Mouse (Mus musculus): ENCODE results near the gene Tcl1.
"Not testable (repeated sequence)": the region's sequence is repeated elsewhere in the genome, so short reads cannot be mapped to it uniquely, and the experiment has no call there.

Gene Tcl1

GRCm38 (mm10) chr12:105222601-105223319 lies at the start of gene Tcl1:
Gene Tcl1, minus strand, starts transcription at chr12:105222793.
- no peak for DNase-seq (ENCODE audit: low spot score in 2 of 2)

GRCm38 (mm10) chr12:105271016-105271965 lies 48.7 kb upstream of the Tcl1 start:
- DNase-seq (ENCODE audit: low spot score in 2 of 2), result no peak

- no peak for DNase-seq (ENCODE audit: low spot score in 2 of 2)
Observed at GRCm38 (mm10) chr12:105267076-105267475, 44.5 kb upstream of the Tcl1 start.

- DNase-seq (ENCODE audit: low spot score in 2 of 2), result no peak
Observed at GRCm38 (mm10) chr12:105266096-105266495, 43.5 kb upstream of the Tcl1 start.

GRCm38 (mm10) chr12:105259221-105259620 lies 36.6 kb upstream of the Tcl1 start:
- no peak for DNase-seq (ENCODE audit: low spot score in 2 of 2)

GRCm38 (mm10) chr12:105258787-105259186 lies 36.2 kb upstream of the Tcl1 start:
- no peak for DNase-seq (ENCODE audit: low spot score in 2 of 2)

- no peak for DNase-seq (ENCODE audit: low spot score in 2 of 2)
Observed at GRCm38 (mm10) chr12:105253796-105254195, 31.2 kb upstream of the Tcl1 start.

GRCm38 (mm10) chr12:105248763-105249233 lies 26.2 kb upstream of the Tcl1 start:
- no peak for DNase-seq (ENCODE audit: low spot score in 2 of 2)

GRCm38 (mm10) chr12:105239060-105239459 lies 16.5 kb upstream of the Tcl1 start:
- DNase-seq (ENCODE audit: low spot score in 2 of 2), result no peak

- DNase-seq (ENCODE audit: low spot score in 2 of 2), result no peak
Observed at GRCm38 (mm10) chr12:105235091-105235490, 12.5 kb upstream of the Tcl1 start.

GRCm38 (mm10) chr12:105234362-105234761 lies 11.8 kb upstream of the Tcl1 start:
- DNase-seq (ENCODE audit: low spot score in 2 of 2), result no peak

GRCm38 (mm10) chr12:105224621-105225320 lies 2.2 kb upstream of the Tcl1 start:
- no peak for DNase-seq (ENCODE audit: low spot score in 2 of 2)

- DNase-seq (ENCODE audit: low spot score in 2 of 2), result no peak
Observed at GRCm38 (mm10) chr12:105217101-105217760, 5.4 kb downstream of the Tcl1 start.

GRCm38 (mm10) chr12:105209231-105209630 lies 13.4 kb downstream of the Tcl1 start:
- no peak for DNase-seq (ENCODE audit: low spot score in 2 of 2)

- no peak for DNase-seq (ENCODE audit: low spot score in 2 of 2)
Observed at GRCm38 (mm10) chr12:105208441-105208840, 14.2 kb downstream of the Tcl1 start.

GRCm38 (mm10) chr12:105207071-105207470 lies 15.5 kb downstream of the Tcl1 start:
- DNase-seq (ENCODE audit: low spot score in 2 of 2), result no peak

- DNase-seq (ENCODE audit: low spot score in 2 of 2), result not testable (repeated sequence)
Observed at GRCm38 (mm10) chr12:105201657-105202056, 20.9 kb downstream of the Tcl1 start, which contains the start of gene Tcl1b4. Gene Tcl1b4, plus strand, starts transcription at chr12:105201957.

GRCm38 (mm10) chr12:105199684-105200497 lies 22.7 kb downstream of the Tcl1 start:
- DNase-seq (ENCODE audit: low spot score in 2 of 2), result not testable (repeated sequence)

- DNase-seq (ENCODE audit: low spot score in 2 of 2), result not testable (repeated sequence)
Observed at GRCm38 (mm10) chr12:105190743-105191142, 31.9 kb downstream of the Tcl1 start, which contains the start of gene Tcl1b3. Gene Tcl1b3, plus strand, starts transcription at chr12:105191043.

- DNase-seq (ENCODE audit: low spot score in 2 of 2), result not testable (repeated sequence)
Observed at GRCm38 (mm10) chr12:105188980-105189379, 33.6 kb downstream of the Tcl1 start.
